Mouse (Mus musculus): ENCODE results near the gene Ube2s.

Ube2s gene

DNA sequence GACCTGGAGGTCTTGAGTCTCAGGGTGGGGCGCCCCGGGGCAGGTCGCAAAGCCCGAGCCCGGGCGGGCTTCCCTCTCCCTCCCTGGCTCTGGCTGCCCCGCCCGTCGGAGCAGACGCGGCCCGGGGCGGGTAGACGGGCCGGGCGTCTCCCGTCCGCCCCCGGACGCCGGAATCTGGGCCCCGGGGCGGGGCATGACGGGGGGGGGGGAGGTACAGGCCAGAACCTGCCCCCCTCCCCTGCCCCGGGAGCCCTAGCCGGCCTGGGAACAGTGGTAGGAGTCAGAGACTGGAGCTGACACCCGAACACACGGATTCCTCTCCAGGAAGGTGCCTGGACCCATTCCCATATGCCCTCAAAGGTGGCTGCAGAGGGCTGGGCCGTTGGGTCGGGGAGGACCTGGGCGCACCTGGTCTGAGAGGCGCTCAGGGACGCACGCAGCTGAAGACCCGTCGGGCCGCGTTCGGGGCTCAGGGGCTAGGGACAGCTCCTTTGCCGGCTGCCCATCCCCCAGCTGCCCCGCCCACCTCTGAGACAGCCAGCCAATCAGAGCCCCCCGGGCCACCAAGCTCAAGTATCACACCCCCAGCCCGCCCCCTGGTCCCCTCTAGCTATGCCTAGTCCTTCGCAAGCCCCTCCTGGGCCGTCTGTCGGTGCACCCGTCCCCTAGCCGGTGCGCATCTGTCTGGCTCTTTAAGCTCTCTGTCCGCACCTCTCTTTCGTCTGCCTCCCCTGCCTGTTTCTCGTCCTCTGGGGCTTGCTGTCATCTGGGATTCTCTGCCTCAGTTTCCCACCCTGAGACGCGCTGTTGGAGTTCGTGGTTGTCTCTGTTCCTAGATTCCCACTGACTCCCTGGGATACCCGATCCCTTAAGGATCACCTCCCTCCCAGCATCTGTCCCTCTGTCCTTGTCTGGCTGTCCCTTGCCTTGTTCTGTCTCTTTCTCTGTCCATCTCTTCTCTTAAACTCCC, 35.2 kb downstream of the Ube2s start:
- peak; percentile 89 for DNase-seq (ENCODE audit: low spot score)

DNA sequence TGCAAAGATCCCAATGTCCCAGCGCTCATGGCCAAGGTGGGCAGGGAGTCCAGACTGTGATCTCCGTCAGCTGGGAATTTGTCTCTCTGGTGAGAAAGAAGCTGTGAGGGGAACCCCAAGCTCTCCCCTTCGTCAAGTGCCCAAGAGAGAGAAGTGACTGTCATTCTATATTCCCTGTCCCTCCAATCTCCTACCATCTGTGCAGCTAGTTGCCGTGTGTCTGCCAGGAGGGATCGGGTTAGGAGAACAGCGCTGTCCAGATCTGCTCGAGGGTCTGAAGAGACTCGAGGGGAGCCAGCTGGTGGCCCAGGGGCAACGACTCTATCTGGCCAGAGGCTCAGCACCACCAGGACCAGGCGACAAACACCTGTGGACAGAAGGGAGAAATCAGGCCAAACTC, 36.3 kb downstream of the Ube2s start:
- DNase-seq (ENCODE audit: low spot score): no peak

DNA sequence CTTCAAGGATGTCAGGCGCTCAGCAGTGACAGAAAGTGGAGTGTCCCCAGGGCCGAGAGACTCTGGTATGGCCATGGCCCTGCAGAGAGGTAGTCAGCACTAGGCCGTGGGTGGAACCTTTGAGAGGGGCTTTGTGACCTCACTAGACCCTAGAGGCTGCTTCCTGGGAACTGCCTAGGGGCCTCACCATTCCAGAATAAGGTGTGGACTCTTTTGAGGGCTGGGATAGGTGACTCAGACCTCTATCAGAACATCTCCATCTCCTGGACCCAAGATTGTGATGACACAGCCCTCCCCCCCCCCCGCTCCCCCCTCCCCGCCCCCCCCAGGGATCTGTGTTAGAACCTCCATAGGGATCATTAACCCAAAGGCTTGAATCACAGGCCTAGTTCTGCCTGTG, 41.2 kb downstream of the Ube2s start, which contains the start of gene Fam71e2:
Gene Fam71e2, minus strand, starts transcription at position 101 of the 400 bp plus-strand sequence.
- DNase-seq (ENCODE audit: low spot score): no peak

DNA sequence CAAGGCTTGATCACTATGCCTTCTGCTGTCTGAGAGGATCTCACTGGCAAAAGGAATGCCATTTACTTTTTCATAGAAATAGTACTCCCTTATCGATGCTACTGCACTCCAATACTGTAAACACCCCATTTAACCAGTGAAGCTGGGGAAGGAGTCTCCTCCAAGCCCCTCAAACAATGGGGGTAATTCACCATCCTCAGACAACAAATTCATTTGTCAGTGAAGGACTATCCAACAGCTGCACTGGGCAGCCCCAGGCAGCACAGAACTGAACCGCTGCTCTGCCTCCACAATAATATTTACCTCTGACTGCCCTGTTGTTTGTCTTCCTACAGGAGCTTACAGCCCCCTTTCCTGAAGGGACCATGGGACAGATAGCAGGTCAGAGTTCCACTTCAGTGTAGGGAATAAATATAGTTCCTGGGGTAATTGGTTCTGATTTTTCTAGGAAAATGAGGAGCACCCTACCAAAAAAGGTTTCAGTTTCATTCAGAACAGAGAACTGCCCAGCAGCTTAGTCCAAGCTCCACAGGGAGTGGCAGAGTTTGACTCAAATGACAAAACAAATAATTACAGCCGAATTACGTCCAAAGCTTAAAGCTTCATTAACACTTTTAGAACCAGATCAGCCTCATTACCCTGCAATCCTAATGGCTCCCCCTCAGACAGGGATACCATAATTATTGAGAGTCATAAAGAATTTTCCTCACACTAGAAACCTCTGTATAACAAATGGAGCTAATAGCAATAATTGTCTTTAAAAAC, 47.3 kb downstream of the Ube2s start:
- no peak for DNase-seq (ENCODE audit: low spot score)

DNA sequence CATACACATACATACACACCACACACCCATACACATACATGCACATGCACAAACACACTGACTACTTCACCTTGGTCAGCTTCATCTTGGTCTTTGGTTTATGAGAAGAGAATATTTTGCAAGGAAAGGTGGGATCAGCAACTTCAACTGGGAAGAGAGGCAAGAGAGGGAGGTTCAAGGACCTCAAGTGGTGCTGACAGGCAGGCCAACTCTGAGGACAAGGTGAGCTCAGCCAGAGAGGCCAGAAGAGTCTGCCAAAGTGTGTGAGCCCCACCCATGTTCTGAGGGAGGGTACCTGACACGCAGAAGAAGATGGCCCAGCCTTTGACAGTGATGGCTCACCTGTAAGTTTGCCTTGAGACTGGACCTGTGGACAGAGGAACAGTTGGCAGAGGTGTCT, 52.7 kb downstream of the Ube2s start:
- no peak for DNase-seq (ENCODE audit: low spot score)

DNA sequence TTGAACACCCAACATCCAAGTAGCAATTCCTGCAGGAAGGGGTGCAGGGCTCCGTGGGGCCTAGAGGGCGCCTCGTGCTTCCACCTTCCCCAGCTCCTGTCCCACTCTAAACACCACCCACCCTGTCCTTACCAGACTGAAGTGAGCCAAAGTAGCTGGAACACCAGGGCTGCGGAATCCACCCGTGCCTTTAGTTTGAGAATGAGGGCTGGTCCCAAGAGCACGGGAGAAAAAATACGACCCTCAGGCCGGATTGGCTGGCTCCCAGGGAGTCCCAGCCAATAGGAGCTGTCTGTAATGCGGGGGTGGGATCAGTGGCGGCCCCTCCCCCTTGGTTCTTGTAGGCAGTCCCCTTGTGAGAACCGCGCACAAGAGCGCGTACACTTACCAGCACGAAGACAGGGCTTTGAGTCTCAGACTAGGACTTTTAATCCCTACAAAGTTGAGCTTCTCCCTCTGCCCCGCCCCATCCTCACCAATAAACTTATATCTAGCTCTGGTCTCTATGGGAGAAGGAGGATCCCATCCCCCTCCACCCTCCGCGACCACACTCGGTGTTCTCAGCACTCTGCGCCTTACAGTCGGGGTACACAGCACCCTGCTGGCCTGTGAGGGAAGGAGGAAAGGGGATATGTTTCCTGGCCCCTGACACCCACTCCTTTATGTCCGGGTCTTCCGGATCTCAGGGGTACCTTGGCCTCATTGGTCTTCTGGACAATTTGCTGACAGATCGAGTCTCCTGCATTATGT, 59.4 kb downstream of the Ube2s start, which contains the start of gene Cox6b2:
Gene Cox6b2, minus strand, starts transcription at position 274 of the 750 bp plus-strand sequence.
- DNase-seq (ENCODE audit: low spot score): peak; percentile 96

DNA sequence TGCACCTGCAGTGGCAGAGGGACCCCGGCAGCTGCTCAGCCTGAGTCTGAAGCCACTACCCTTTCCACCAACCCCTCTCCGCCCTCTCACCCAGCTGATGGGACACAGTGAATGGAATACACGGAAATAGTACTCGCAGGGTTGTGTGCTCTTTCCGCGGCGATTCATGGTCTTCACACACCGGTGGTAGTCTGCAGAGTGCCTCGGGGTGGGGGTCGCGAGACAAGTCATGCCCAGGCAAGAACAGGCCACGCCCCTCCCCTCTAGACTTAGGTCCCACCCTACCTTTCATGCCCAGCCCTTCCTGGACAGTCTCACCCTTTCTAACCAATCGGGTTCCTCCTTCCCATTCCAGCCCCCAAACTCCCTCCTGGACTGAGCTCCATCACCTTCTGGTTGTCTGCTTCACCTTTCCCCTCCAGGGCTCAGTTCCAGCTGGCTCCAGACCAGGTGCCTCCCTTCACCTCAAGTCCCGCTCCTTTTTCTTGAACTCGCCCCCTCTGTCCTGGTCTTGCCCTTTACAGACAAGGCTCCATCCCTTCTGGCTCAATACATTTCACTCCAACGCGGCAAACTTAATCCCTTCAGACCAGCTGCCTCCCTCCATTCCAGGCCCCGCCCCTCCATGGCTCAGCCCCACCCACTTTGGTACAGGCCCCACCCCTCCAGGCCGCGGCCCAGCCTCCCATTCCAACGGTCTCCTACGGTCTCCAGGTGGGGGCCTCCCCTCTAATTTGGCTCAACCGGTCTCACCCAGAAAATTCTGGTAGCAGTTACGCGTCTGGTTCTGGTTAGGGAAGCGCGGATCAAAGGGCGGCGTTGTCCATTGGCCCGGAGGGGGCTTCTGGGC, 60.2 kb downstream of the Ube2s start:
- DNase-seq (ENCODE audit: low spot score): peak; percentile 70

DNA sequence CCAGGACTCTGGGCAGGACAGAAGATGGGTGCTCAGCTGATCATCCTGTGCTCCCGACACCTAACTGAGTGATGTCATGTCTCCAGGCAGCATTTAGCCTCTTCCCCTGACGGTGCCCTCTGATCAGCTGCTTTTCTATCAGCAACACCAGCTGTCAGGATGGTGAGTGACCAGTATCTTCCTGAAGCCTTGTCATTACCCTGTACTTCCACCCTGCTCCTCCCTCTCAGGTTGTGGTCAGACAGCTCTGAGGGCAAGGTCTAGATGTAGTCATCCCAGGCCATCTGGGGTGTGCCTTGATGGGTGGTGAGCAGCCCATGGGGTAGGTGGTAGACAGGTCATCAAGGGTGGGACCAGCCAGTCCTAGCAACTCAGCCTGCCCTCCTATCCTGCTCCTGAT, 63.2 kb downstream of the Ube2s start:
- DNase-seq (ENCODE audit: low spot score): no peak

DNA sequence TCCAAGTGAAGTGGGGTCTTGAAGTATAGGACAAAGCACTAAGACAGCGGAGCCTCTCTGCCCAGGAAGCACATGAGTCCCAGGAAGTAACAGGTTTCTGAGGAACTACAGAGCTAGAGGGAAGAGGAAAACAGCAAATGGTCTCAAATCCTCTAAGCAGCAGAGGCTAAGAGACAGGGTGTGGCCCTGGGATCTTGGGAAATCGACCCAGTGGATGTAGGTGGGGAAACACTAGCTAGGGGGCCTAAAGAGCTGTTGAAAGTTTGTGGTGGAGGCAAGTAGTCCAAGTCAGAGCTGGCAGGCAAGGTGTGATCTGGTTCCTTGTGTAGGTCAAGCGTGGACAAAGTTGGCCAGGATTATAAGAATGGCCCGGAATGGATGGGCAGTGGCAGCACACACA, 64.1 kb downstream of the Ube2s start:
- DNase-seq (ENCODE audit: low spot score): no peak

DNA sequence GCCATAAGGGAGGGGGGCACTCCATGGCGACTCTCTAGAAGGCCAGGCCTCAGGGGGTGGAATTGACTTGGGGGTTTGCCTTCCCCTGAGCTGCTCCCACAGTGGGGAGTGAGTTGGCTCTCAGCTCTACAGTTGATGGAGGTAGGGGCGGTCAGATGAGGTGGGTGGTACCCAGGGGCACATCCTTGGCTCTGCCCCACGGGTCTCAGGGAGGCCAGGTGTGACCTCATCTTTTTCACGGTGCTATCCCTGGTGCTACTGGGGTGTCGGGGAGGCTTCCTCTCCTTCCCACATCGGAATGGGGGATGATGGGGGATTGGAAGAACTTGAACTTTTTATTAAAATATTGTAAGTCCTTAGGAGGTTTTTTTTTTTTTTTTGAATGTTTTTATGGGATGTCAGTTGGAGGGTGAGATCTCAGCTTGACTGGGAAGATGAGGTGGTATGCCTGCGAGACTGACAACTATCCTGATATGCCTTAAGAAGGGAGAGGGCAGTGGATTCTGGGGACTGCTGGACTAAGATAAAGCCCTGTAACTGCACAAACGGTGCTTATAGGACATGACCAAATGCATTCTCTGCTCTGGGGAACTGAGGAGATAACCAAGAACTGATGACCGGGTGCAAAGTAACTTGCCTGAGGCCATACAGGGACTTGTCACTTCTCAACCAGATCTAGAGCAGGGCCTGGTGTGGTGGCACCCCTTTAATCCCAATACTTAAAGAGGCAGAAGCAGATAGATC, 65.1 kb downstream of the Ube2s start:
- DNase-seq (ENCODE audit: low spot score): no peak

DNA sequence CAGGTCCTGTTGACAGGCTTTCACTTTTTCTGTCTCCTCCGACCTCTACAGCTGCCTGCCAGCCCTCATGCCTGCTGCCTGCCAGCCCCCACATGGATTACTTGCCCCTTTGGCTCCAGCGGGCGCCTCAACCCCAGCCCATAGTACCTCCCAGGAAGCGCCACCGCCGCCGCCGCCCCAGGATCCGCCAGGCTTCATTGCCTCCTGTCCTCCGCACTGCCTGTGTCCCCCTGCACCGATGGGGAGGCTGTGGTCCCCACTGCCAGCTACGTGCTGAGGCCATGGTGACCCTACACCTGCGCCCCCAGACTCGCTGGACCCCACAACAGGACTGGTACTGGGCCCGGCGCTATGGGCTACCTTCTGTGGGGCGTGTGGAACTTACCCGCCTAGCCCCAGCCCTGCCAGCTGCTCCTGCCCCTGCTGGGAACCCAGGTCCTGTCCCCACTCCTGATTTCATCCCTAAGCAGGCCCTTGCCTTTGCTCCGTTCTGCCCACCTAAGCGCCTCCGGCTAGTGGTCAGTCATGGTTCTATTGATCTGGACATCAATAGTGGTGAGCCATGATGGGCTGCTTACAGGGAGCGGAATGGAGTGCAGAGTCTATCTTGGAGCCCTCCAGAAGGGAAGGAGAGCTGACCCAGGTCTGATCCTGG, 65.9 kb downstream of the Ube2s start:
- DNase-seq (ENCODE audit: low spot score): no peak

DNA sequence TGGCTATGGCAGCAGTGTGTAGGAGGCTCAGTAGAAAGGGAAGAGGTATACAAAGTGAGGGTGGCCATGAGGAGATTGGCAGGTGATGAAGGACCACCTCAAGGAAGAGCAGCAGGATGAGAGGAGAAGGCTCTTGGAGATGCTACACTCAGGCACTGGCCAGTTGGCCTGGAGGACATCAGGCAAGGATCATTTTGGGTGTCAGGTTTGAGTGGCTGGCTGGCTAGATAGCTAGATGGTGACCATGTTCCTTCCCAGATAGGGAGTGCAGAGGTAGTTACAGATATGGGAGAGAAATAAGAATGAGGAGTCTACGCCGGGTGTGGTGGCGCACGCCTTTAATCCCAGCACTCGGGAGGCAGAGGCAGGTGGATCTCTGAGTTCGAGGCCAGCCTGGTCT, 67.5 kb downstream of the Ube2s start:
- DNase-seq (ENCODE audit: low spot score): no peak

Data from embryo, embryonic 10.5 days (tissue).